Mouse (Mus musculus) thymus, adult 2 months (tissue): ENCODE measurements around the gene L2hgdh. TPM values are rescaled to one million over a fixed set of nuclear protein-coding genes. Genes with fewer than 3 reads are reported as not detected.

Experiments used
- DNase-seq: peaks from one replicate; pipeline ENCODE4 v3.0.0; 2021
- H3K27ac ChIP-seq: fragments of 200-500 bp; 2 replicates; pipeline ENCODE4 v1.5.1; 2012; ENCODE audit warnings: low read length, control low read depth; ENCODE audit not compliant: control insufficient read depth, insufficient read depth
- H3K27me3 ChIP-seq: fragments of 200-500 bp; 2 replicates; pipeline ENCODE4 v1.6.1; 2012; ENCODE audit warnings: mild to moderate bottlenecking, low read length, moderate library complexity, mixed read lengths; ENCODE audit not compliant: control insufficient read depth, insufficient read depth
- H3K36me3 ChIP-seq: fragments of 200-500 bp; 2 replicates; pipeline ENCODE4 v1.6.1; 2012; ENCODE audit warnings: mild to moderate bottlenecking, low read length, moderate library complexity; ENCODE audit not compliant: control insufficient read depth, insufficient read depth
- H3K4me1 ChIP-seq: fragments of 200-500 bp; replicated peaks from 2 replicates; pipeline ENCODE4 v1.6.1; 2012; ENCODE audit warnings: low read length; ENCODE audit not compliant: control insufficient read depth, insufficient read depth
- H3K4me3 ChIP-seq: fragments of 200-500 bp; 2 replicates; pipeline ENCODE4 v1.5.1; 2012; ENCODE audit warnings: mild to moderate bottlenecking, low read length, control low read depth, moderate library complexity; ENCODE audit not compliant: control insufficient read depth, insufficient read depth
- CTCF ChIP-seq: fragments of 200-500 bp; IDR thresholded peaks from 2 replicates; pipeline ENCODE4 v1.5.1; 2012; ENCODE audit warnings: mild to moderate bottlenecking, control low read depth, low read length, moderate library complexity, borderline replicate concordance; ENCODE audit not compliant: control insufficient read depth, poor library complexity, insufficient read depth; ENCODE audit errors: extremely low read depth
- POLR2A ChIP-seq: fragments of 200-500 bp; IDR thresholded peaks from 2 replicates; pipeline ENCODE4 v1.6.1; 2012; ENCODE audit warnings: mild to moderate bottlenecking, low read length, control low read depth, moderate library complexity; ENCODE audit not compliant: control insufficient read depth, poor library complexity, insufficient read depth; ENCODE audit errors: extremely low read depth
- WGBS: fragments of 180-500 bp; shearing (Covaris S2); methylation state at CpG from one replicate; pipeline ENCODE4 v1.1.7; 2018; 5-methylcytosine and 5-hydroxymethylcytosine counted together
- polyA plus RNA-seq: library from polyadenylated mRNA; depleted of rRNA; stranded (reverse); fragments of >200 nt; gene quantifications from 2 replicates; pipeline ENCODE4 v1.2.3, GENCODE M21; 2012

L2hgdh gene
- polyA plus RNA-seq, 1 experiment = 5.0 TPM

DNA sequence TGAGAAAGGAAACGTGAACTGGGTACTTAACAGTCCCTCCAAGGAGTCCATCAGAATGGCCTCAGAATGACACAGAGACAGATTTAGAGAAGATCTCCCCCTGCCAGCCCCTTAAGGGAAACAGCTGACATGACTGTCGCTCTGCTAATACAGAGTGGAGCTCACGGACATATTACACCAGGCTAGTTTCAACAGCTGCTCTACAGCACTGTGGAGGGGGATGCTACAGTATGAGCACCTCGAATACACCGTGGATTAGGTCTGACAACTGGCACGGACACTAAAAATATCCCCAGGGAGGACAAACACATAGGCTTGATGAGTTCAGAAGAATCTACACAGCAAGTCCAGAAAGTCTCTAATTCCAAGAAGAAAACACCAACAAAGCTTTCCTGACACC, 26.3 kb downstream of the L2hgdh start:
- no peak for DNase-seq
- no peaks in the 10 kb centered on the region for H3K36me3 ChIP-seq
- WGBS = 95% methylated on average over 6 of the region's 6 CpGs

DNA sequence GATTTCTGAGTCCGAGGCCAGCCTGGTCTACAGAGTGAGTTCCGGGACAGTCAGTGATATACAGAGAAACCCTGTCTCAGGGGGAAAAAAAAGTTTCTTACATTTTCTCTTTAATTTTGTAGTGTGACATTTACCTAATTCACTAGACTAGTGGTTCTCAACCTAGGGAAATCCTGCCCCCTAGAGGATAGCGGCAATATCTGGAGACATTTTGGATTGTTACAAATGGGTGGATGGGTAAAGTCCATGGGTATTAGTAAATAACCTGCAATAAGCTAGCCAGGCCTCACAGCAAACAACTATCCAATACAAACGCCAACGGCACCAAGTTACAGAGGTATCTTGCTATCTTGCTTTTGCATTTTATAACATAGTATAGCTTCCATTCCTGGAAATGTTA, 27.9 kb downstream of the L2hgdh start:
- Histone ChIP-seq H3K27me3 (no peaks in the 10 kb centered on the region), H3K27ac (no peak overlapping the region), H3K4me1 (no peaks in the 10 kb centered on the region), H3K4me3 (no peak overlapping the region), H3K36me3 (no peaks in the 10 kb centered on the region)
- WGBS = 72% methylated on average over 5 of the region's 5 CpGs
- DNase-seq = peak; percentile 61
- no peak for TF ChIP-seq CTCF
- no peak for TF ChIP-seq POLR2A

More for the DNA sequence above, 26.3 kb downstream of the L2hgdh start:
- TF ChIP-seq CTCF (no peak), POLR2A (no peak)
- no peak overlapping the region for H3K4me3 ChIP-seq
- H3K27ac ChIP-seq = no peak overlapping the region
- H3K27me3 ChIP-seq = no peaks in the 10 kb centered on the region
- H3K4me1 ChIP-seq = no peaks in the 10 kb centered on the region

DNA sequence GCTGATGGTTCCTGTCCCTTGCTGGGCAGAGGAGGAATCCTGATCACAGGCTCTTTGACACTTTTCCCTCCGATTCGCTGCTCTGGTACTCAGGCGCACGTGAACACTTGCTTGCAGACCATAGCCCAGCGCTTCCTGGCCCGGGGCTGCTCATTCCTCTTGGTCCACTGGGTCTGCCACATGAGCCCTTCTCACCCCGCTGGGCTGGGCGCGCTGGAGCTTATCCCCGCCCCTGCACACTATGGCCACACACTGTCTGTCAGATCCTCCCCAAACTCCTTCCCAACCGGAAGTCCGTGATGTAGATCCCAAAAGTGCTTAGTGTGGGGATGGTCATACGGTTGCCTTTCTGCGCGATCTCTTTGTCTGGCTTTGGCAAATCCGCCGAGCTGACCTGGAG, 31.2 kb downstream of the L2hgdh start:
- Histone ChIP-seq H3K27ac (no peak overlapping the region), H3K27me3 (no peaks in the 10 kb centered on the region), H3K4me1 (no peaks in the 10 kb centered on the region), H3K36me3 (no peaks in the 10 kb centered on the region), H3K4me3 (no peak overlapping the region)
- DNase-seq = no peak
- TF ChIP-seq CTCF = no peak
- TF ChIP-seq POLR2A = no peak
- WGBS = 96% methylated on average over 17 of the region's 17 CpGs

GRCm38 (mm10) chr12:69690714-69691113, 34.0 kb downstream of the L2hgdh start:
- no peak overlapping the region for H3K27ac ChIP-seq
- H3K27me3 ChIP-seq = no peaks in the 10 kb centered on the region
- WGBS = 95% methylated on average over 4 of the region's 4 CpGs
- no peaks in the 10 kb centered on the region for H3K36me3 ChIP-seq
- TF ChIP-seq POLR2A (no peak), CTCF (no peak)
- no peak for DNase-seq
- no peak overlapping the region for H3K4me3 ChIP-seq
- no peaks in the 10 kb centered on the region for H3K4me1 ChIP-seq

GRCm38 (mm10) chr12:69689094-69689493, 35.6 kb downstream of the L2hgdh start:
- TF ChIP-seq CTCF (no peak), POLR2A (no peak)
- Histone ChIP-seq H3K36me3 (no peaks in the 10 kb centered on the region), H3K4me1 (no peaks in the 10 kb centered on the region), H3K27me3 (no peaks in the 10 kb centered on the region), H3K4me3 (no peak overlapping the region), H3K27ac (no peak overlapping the region)
- no peak for DNase-seq

GRCm38 (mm10) chr12:69688368-69688767, 36.3 kb downstream of the L2hgdh start:
- no peaks in the 10 kb centered on the region for H3K4me1 ChIP-seq
- H3K27ac ChIP-seq = no peak overlapping the region
- H3K4me3 ChIP-seq = no peak overlapping the region
- H3K27me3 ChIP-seq = no peaks in the 10 kb centered on the region
- TF ChIP-seq POLR2A = no peak
- TF ChIP-seq CTCF = no peak
- WGBS = 78% methylated on average over 2 of the region's 2 CpGs
- H3K36me3 ChIP-seq = no peaks in the 10 kb centered on the region
- no peak for DNase-seq

DNA sequence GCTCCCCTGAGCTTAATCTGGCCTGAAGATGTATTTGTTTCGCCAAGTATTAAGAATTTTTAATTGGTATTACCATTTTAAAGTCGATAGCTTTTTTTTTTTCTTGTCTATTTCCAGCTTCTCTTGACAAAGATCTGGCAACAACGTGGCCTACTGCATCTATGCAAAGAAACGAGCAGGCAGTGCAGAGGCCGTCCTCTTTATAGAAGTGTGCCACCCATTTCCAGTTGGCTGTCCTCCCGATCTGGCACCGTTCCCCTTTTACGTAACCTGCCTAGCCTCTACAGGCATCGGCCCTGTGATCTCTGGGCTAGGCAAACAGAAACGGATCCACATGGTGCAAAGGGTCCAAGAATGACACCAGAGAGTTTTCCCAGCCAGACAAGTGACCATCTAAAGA, 41.1 kb downstream of the L2hgdh start:
- Histone ChIP-seq H3K4me1 (peaks cover 5% of the 10 kb centered on the region; the same call in 1 of the 2 replicates), H3K27me3 (no peaks in the 10 kb centered on the region), H3K4me3 (no peak overlapping the region), H3K36me3 (no peaks in the 10 kb centered on the region), H3K27ac (no peak overlapping the region)
- whole genome bisulfite sequencing = 15% methylated on average over 10 of the region's 10 CpGs
- DNase-seq = no peak
- TF ChIP-seq POLR2A = no peak
- TF ChIP-seq CTCF = no peak
